Mouse (Mus musculus): Measurements from ENCODE around the gene Cap1.
"Not testable (repeated sequence)": the region's sequence is repeated elsewhere in the genome, so short reads cannot be mapped to it uniquely, and the experiment has no call there.

Cap1 gene

GRCm38 (mm10) chr4:122837994-122838393, 47.9 kb downstream of the Cap1 start:
- DNase-seq (ENCODE audit: extremely low spot score) = no peak

GRCm38 (mm10) chr4:122837180-122837730, 48.6 kb downstream of the Cap1 start:
- no peak for DNase-seq (ENCODE audit: extremely low spot score)

- DNase-seq (ENCODE audit: extremely low spot score) = no peak
Observed at GRCm38 (mm10) chr4:122836403-122836775, 49.5 kb downstream of the Cap1 start.

- DNase-seq (ENCODE audit: extremely low spot score) = peak; percentile 83
Observed at GRCm38 (mm10) chr4:122835530-122836402, 50.1 kb downstream of the Cap1 start, which contains the start of gene Ppt1. Ppt1 (plus strand) TSS chr4:122836242.

- peak; percentile 76 for DNase-seq (ENCODE audit: extremely low spot score)
Observed at GRCm38 (mm10) chr4:122831888-122832287, 54.0 kb downstream of the Cap1 start.

- DNase-seq (ENCODE audit: extremely low spot score) = no peak
Observed at GRCm38 (mm10) chr4:122829339-122829738, 56.5 kb downstream of the Cap1 start.

- DNase-seq (ENCODE audit: extremely low spot score) = no peak
Observed at GRCm38 (mm10) chr4:122827651-122828050, 58.2 kb downstream of the Cap1 start.

- DNase-seq (ENCODE audit: extremely low spot score) = not testable (repeated sequence)
Observed at GRCm38 (mm10) chr4:122820941-122821340, 64.9 kb downstream of the Cap1 start.

GRCm38 (mm10) chr4:122816202-122816601, 69.7 kb downstream of the Cap1 start:
- DNase-seq (ENCODE audit: extremely low spot score) = no peak

GRCm38 (mm10) chr4:122811824-122812223, 74.0 kb downstream of the Cap1 start:
- DNase-seq (ENCODE audit: extremely low spot score) = no peak

GRCm38 (mm10) chr4:122811180-122811579, 74.7 kb downstream of the Cap1 start:
- no peak for DNase-seq (ENCODE audit: extremely low spot score)

Measured in embryo, embryonic 9.5 days (tissue).